Mouse (Mus musculus) olfactory bulb, adult 2 months (tissue): Measurements from ENCODE around the gene 1600002K03Rik. TPM values are rescaled to one million over a fixed set of nuclear protein-coding genes. Genes with fewer than 3 reads are reported as not detected.

Source experiments
- H3K27ac ChIP-seq: fragments of 200-500 bp; 2 replicates; pipeline ENCODE4 v1.5.1; 2012; ENCODE audit warnings: low read depth, low read length; ENCODE audit not compliant: insufficient read depth
- H3K4me1 ChIP-seq: fragments of 200-500 bp; 2 replicates; pipeline ENCODE4 v1.6.1; 2012; ENCODE audit warnings: low read length; ENCODE audit not compliant: control insufficient read depth, insufficient read depth
- H3K4me3 ChIP-seq: fragments of 200-500 bp; 2 replicates; pipeline ENCODE4 v1.5.1; 2012; ENCODE audit warnings: mild to moderate bottlenecking, low read depth, low read length, moderate library complexity; ENCODE audit not compliant: insufficient read depth
- CTCF ChIP-seq: fragments of 200-500 bp; IDR thresholded peaks from 2 replicates; pipeline ENCODE4 v1.5.1; 2012; ENCODE audit warnings: low read depth, mild to moderate bottlenecking, low read length, moderate library complexity; ENCODE audit not compliant: insufficient read depth
- POLR2A ChIP-seq: fragments of 200-500 bp; IDR thresholded peaks from 2 replicates; pipeline ENCODE4 v1.6.1; 2012; ENCODE audit warnings: mild to moderate bottlenecking, low read depth, low read length, moderate library complexity; ENCODE audit not compliant: insufficient read depth
- WGBS: fragments of 180-500 bp; shearing (Covaris S2); methylation state at CpG from one replicate; pipeline ENCODE4 v1.1.7; 2018; 5-methylcytosine and 5-hydroxymethylcytosine counted together
- polyA plus RNA-seq: library from polyadenylated mRNA; stranded (reverse); fragments of >200 nt; gene quantifications from 2 replicates; pipeline ENCODE4 v1.2.4, GENCODE M21; 2012; ENCODE audit warnings: low replicate concordance; ENCODE audit not compliant: missing spikeins, insufficient read depth, insufficient read length

Gene 1600002K03Rik
- polyA plus RNA-seq, 1 experiment: not detected

- Histone ChIP-seq H3K27ac (no peak overlapping the region), H3K4me3 (no peak overlapping the region), H3K4me1 (peaks cover 47% of the 10 kb centered on the region)
- TF ChIP-seq CTCF (no peak), POLR2A (no peak)
- WGBS: 38% methylated on average over 1 of the region's 1 CpGs
Observed at GRCm38 (mm10) chr10:80169070-80169469, 3.7 kb upstream of the 1600002K03Rik start.

GRCm38 (mm10) chr10:80169651-80170050 lies 3.1 kb upstream of the 1600002K03Rik start:
- no peak for TF ChIP-seq POLR2A
- Histone ChIP-seq H3K4me1 (peaks cover 42% of the 10 kb centered on the region), H3K27ac (no peak overlapping the region), H3K4me3 (no peak overlapping the region)
- 87% methylated on average over 7 of the region's 7 CpGs for WGBS

- TF ChIP-seq POLR2A: no peak
- TF ChIP-seq CTCF: no peak
- Histone ChIP-seq H3K4me1 (peaks cover 38% of the 10 kb centered on the region), H3K4me3 (no peak overlapping the region), H3K27ac (no peak overlapping the region)
- 91% methylated on average over 16 of the region's 16 CpGs for WGBS
Observed at GRCm38 (mm10) chr10:80170052-80170451, 2.7 kb upstream of the 1600002K03Rik start.

GRCm38 (mm10) chr10:80170601-80171021 lies 2.1 kb upstream of the 1600002K03Rik start:
- H3K4me1 ChIP-seq: peaks cover 33% of the 10 kb centered on the region
- WGBS: 93% methylated on average over 19 of the region's 19 CpGs
- no peak overlapping the region for H3K4me3 ChIP-seq
- TF ChIP-seq POLR2A (no peak), CTCF (no peak)
- H3K27ac ChIP-seq: no peak overlapping the region

GRCm38 (mm10) chr10:80171252-80171651 lies 1.5 kb upstream of the 1600002K03Rik start:
- TF ChIP-seq CTCF (no peak), POLR2A (no peak)
- Histone ChIP-seq H3K4me1 (peaks cover 29% of the 10 kb centered on the region), H3K4me3 (no peak overlapping the region), H3K27ac (no peak overlapping the region)
- WGBS: 87% methylated on average over 15 of the region's 15 CpGs

GRCm38 (mm10) chr10:80171760-80172526 lies 801 bp upstream of the 1600002K03Rik start:
- TF ChIP-seq POLR2A: no peak
- no peak for TF ChIP-seq CTCF
- 72% methylated on average over 45 of the region's 45 CpGs for WGBS
- Histone ChIP-seq H3K4me1 (peaks cover 29% of the 10 kb centered on the region), H3K4me3 (0 out of 2 replicates have a peak overlapping the region, but pooled peaks have one; percentile 55), H3K27ac (no peak overlapping the region)

- peaks cover 29% of the 10 kb centered on the region for H3K4me1 ChIP-seq
Observed at GRCm38 (mm10) chr10:80173358-80173757, 614 bp downstream of the 1600002K03Rik start.

GRCm38 (mm10) chr10:80173955-80174640 lies 1.4 kb downstream of the 1600002K03Rik start:
- 85% methylated on average over 10 of the region's 10 CpGs for WGBS
- no peak overlapping the region for H3K27ac ChIP-seq
- H3K4me3 ChIP-seq: no peak overlapping the region
- TF ChIP-seq POLR2A (no peak), CTCF (no peak)
- H3K4me1 ChIP-seq: peaks cover 31% of the 10 kb centered on the region

More at GRCm38 (mm10) chr10:80173358-80173757, 614 bp downstream of the 1600002K03Rik start:
- no peak for TF ChIP-seq CTCF
- TF ChIP-seq POLR2A: no peak
- H3K27ac ChIP-seq: no peak overlapping the region
- H3K4me3 ChIP-seq: peak overlapping the region; percentile 55
- WGBS: 4% methylated on average over 11 of the region's 11 CpGs

GRCm38 (mm10) chr10:80174705-80175104 lies 2.0 kb downstream of the 1600002K03Rik start:
- Histone ChIP-seq H3K27ac (no peak overlapping the region), H3K4me3 (no peak overlapping the region), H3K4me1 (peaks cover 29% of the 10 kb centered on the region)
- TF ChIP-seq CTCF (no peak), POLR2A (no peak)
- WGBS: 61% methylated on average over 2 of the region's 2 CpGs
